Mouse (Mus musculus) intestine, embryonic 15.5 days (tissue): Measurements from ENCODE around the gene Mmrn2. TPM values are rescaled to one million over a fixed set of nuclear protein-coding genes. Genes with fewer than 3 reads are reported as not detected.

Experiments used
- ATAC-seq: fragments of 200-750 bp; cut with Nextera tagmentation; 2 replicates; pipeline ENCODE4 v1.8.0; 2017; ENCODE audit warnings: moderate TSS enrichment, moderate library complexity
- H3K27ac ChIP-seq: fragments of 300-500 bp; sonication (generic); 2 replicates; pipeline ENCODE4 v1.5.1; 2015; ENCODE audit warnings: mild to moderate bottlenecking, inconsistent platforms
- H3K27me3 ChIP-seq: fragments of 300-500 bp; sonication (generic); replicated peaks from 2 replicates; pipeline ENCODE4 v1.6.1; 2015; ENCODE audit warnings: inconsistent platforms
- H3K36me3 ChIP-seq: fragments of 300-500 bp; sonication (generic); 2 replicates; pipeline ENCODE4 v1.6.1; 2015; ENCODE audit warnings: inconsistent platforms
- H3K4me1 ChIP-seq: fragments of 300-500 bp; sonication (generic); replicated peaks from 2 replicates; pipeline ENCODE4 v1.6.1; 2015; ENCODE audit warnings: inconsistent platforms
- H3K4me2 ChIP-seq: fragments of 300-500 bp; sonication (generic); replicated peaks from 2 replicates; pipeline ENCODE4 v1.6.1; 2015; ENCODE audit warnings: mild to moderate bottlenecking, inconsistent platforms
- H3K4me3 ChIP-seq: fragments of 300-500 bp; sonication (generic); replicated peaks from 2 replicates; pipeline ENCODE4 v1.5.1; 2015; ENCODE audit warnings: inconsistent platforms
- H3K9ac ChIP-seq: fragments of 300-500 bp; sonication (generic); 2 replicates; pipeline ENCODE4 v1.6.1; 2015; ENCODE audit warnings: inconsistent platforms
- H3K9me3 ChIP-seq: fragments of 300-500 bp; sonication (generic); 2 replicates; pipeline ENCODE4 v1.6.1; 2016; ENCODE audit warnings: inconsistent platforms
- WGBS: fragments of 180-500 bp; shearing (Covaris S2); methylation state at CpG from one replicate; pipeline ENCODE4 v1.1.7; 2015; 5-methylcytosine and 5-hydroxymethylcytosine counted together
- polyA plus RNA-seq: library from polyadenylated mRNA; unstranded; fragments of >200 nt; fragmentation: Nextera tagmentation; extraction: Ambion mirVana; gene quantifications from 2 replicates; pipeline ENCODE4 v1.2.1, GENCODE M21; 2015

Gene Mmrn2
- polyA plus RNA-seq, 1 experiment from 2014 or later, result 7.9 TPM

- Histone ChIP-seq H3K4me2 (no peak overlapping the region), H3K4me1 (no peaks in the 10 kb centered on the region)
- ATAC-seq, result peak; percentile 76
Measured at GRCm38 (mm10) chr14:34349007-34349406, 26.3 kb upstream of the Mmrn2 start.

GRCm38 (mm10) chr14:34351660-34352059, 23.6 kb upstream of the Mmrn2 start:
- Histone ChIP-seq H3K4me2 (no peak overlapping the region), H3K36me3 (no peaks in the 10 kb centered on the region), H3K27me3 (no peaks in the 10 kb centered on the region), H3K27ac (no peak overlapping the region), H3K4me1 (no peaks in the 10 kb centered on the region), H3K4me3 (no peak overlapping the region), H3K9ac (no peak overlapping the region), H3K9me3 (no peaks in the 10 kb centered on the region)
- ATAC-seq, result no peak
- 63% methylated on average over 3 of the region's 3 CpGs for WGBS

More at GRCm38 (mm10) chr14:34349007-34349406, 26.3 kb upstream of the Mmrn2 start:
- H3K4me3 ChIP-seq, result no peak overlapping the region
- 55% methylated on average over 8 of the region's 8 CpGs for WGBS
- no peaks in the 10 kb centered on the region for H3K27me3 ChIP-seq
- H3K9ac ChIP-seq, result no peak overlapping the region
- no peak overlapping the region for H3K27ac ChIP-seq
- H3K36me3 ChIP-seq, result no peaks in the 10 kb centered on the region
- H3K9me3 ChIP-seq, result no peaks in the 10 kb centered on the region

- Histone ChIP-seq H3K4me1 (no peaks in the 10 kb centered on the region), H3K9ac (no peak overlapping the region), H3K4me2 (no peak overlapping the region), H3K4me3 (no peak overlapping the region), H3K27me3 (no peaks in the 10 kb centered on the region), H3K36me3 (no peaks in the 10 kb centered on the region), H3K27ac (no peak overlapping the region), H3K9me3 (no peaks in the 10 kb centered on the region)
- no peak for ATAC-seq
- 60% methylated on average over 6 of the region's 6 CpGs for WGBS
Measured at GRCm38 (mm10) chr14:34352523-34352922, 22.7 kb upstream of the Mmrn2 start.

- no peak overlapping the region for H3K4me3 ChIP-seq
- H3K27ac ChIP-seq, result no peak overlapping the region
- no peak overlapping the region for H3K4me2 ChIP-seq
- no peaks in the 10 kb centered on the region for H3K4me1 ChIP-seq
- 89% methylated on average over 3 of the region's 3 CpGs for WGBS
- ATAC-seq, result no peak
- H3K27me3 ChIP-seq, result no peaks in the 10 kb centered on the region
- H3K9me3 ChIP-seq, result no peaks in the 10 kb centered on the region
- no peaks in the 10 kb centered on the region for H3K36me3 ChIP-seq
- no peak overlapping the region for H3K9ac ChIP-seq
Measured at GRCm38 (mm10) chr14:34353326-34353725, 21.9 kb upstream of the Mmrn2 start.

GRCm38 (mm10) chr14:34354456-34354855, 20.8 kb upstream of the Mmrn2 start:
- Histone ChIP-seq H3K9ac (no peak overlapping the region), H3K4me1 (no peaks in the 10 kb centered on the region), H3K4me3 (no peak overlapping the region), H3K27me3 (no peaks in the 10 kb centered on the region), H3K4me2 (no peak overlapping the region), H3K27ac (no peak overlapping the region), H3K9me3 (no peaks in the 10 kb centered on the region), H3K36me3 (no peaks in the 10 kb centered on the region)
- ATAC-seq, result no peak
- 76% methylated on average over 4 of the region's 4 CpGs for WGBS

- no peak within 1 kb of the TSS for H3K4me3 ChIP-seq
- H3K27ac ChIP-seq, result no peak within 1 kb of the TSS
- H3K36me3 ChIP-seq, result no peaks in the 10 kb centered on the region
- H3K4me2 ChIP-seq, result no peak within 1 kb of the TSS
- H3K9ac ChIP-seq, result no peak within 1 kb of the TSS
- no peaks in the 10 kb centered on the region for H3K27me3 ChIP-seq
- 71% methylated on average over 6 of the region's 6 CpGs for WGBS
- H3K9me3 ChIP-seq, result no peaks in the 10 kb centered on the region
- H3K4me1 ChIP-seq, result no peaks in the 10 kb centered on the region
- ATAC-seq, result no peak
Measured at GRCm38 (mm10) chr14:34355301-34355700, 20.0 kb upstream of the Mmrn2 start, which contains the start of gene Fam25c. TSS of gene Fam25c (minus strand) at chr14:34355433.

GRCm38 (mm10) chr14:34357671-34358455, 17.4 kb upstream of the Mmrn2 start:
- H3K36me3 ChIP-seq, result no peaks in the 10 kb centered on the region
- H3K9ac ChIP-seq, result no peak overlapping the region
- no peaks in the 10 kb centered on the region for H3K9me3 ChIP-seq
- no peak overlapping the region for H3K4me3 ChIP-seq
- no peak overlapping the region for H3K4me2 ChIP-seq
- H3K4me1 ChIP-seq, result 0 out of 2 replicates have a peak, but pooled peaks cover 4% of the 10 kb centered on the region
- no peaks in the 10 kb centered on the region for H3K27me3 ChIP-seq
- H3K27ac ChIP-seq, result no peak overlapping the region
- no peak for ATAC-seq
- WGBS, result 72% methylated on average over 7 of the region's 7 CpGs

GRCm38 (mm10) chr14:34359676-34360244, 15.5 kb upstream of the Mmrn2 start:
- H3K27ac ChIP-seq, result no peak overlapping the region
- H3K9me3 ChIP-seq, result no peaks in the 10 kb centered on the region
- 49% methylated on average over 5 of the region's 5 CpGs for WGBS
- no peaks in the 10 kb centered on the region for H3K27me3 ChIP-seq
- H3K9ac ChIP-seq, result no peak overlapping the region
- H3K4me2 ChIP-seq, result no peak overlapping the region
- no peak overlapping the region for H3K4me3 ChIP-seq
- peaks cover 13% of the 10 kb centered on the region for H3K4me1 ChIP-seq
- H3K36me3 ChIP-seq, result no peaks in the 10 kb centered on the region
- ATAC-seq, result no peak

- 41% methylated on average over 6 of the region's 6 CpGs for WGBS
- Histone ChIP-seq H3K9ac (no peak overlapping the region), H3K4me2 (no peak overlapping the region), H3K27ac (no peak overlapping the region), H3K4me1 (peaks cover 13% of the 10 kb centered on the region), H3K9me3 (no peaks in the 10 kb centered on the region), H3K36me3 (no peaks in the 10 kb centered on the region), H3K27me3 (no peaks in the 10 kb centered on the region), H3K4me3 (no peak overlapping the region)
- ATAC-seq, result no peak
Measured at GRCm38 (mm10) chr14:34360251-34360650, 15.0 kb upstream of the Mmrn2 start.

GRCm38 (mm10) chr14:34362135-34362534, 13.1 kb upstream of the Mmrn2 start:
- no peak for ATAC-seq
- Histone ChIP-seq H3K9me3 (no peaks in the 10 kb centered on the region), H3K27me3 (no peaks in the 10 kb centered on the region), H3K4me3 (no peak overlapping the region), H3K4me1 (peaks cover 13% of the 10 kb centered on the region), H3K36me3 (no peaks in the 10 kb centered on the region), H3K9ac (no peak overlapping the region), H3K4me2 (no peak overlapping the region), H3K27ac (no peak overlapping the region)
- WGBS, result 44% methylated on average over 4 of the region's 4 CpGs

- no peak overlapping the region for H3K9ac ChIP-seq
- 35% methylated on average over 18 of the region's 18 CpGs for WGBS
Measured at GRCm38 (mm10) chr14:34362726-34363445, 12.4 kb upstream of the Mmrn2 start.

GRCm38 (mm10) chr14:34363490-34364253, 11.6 kb upstream of the Mmrn2 start:
- no peak overlapping the region for H3K27ac ChIP-seq

More at GRCm38 (mm10) chr14:34362726-34363445, 12.4 kb upstream of the Mmrn2 start:
- H3K27me3 ChIP-seq, result no peaks in the 10 kb centered on the region
- no peaks in the 10 kb centered on the region for H3K36me3 ChIP-seq
- no peak overlapping the region for H3K27ac ChIP-seq
- peak overlapping the region; percentile 90 for H3K4me2 ChIP-seq
- peak overlapping the region; percentile 37 for H3K4me3 ChIP-seq
- ATAC-seq, result peak; percentile 59
- H3K4me1 ChIP-seq, result peaks cover 13% of the 10 kb centered on the region
- H3K9me3 ChIP-seq, result no peaks in the 10 kb centered on the region

More at GRCm38 (mm10) chr14:34363490-34364253, 11.6 kb upstream of the Mmrn2 start:
- H3K4me2 ChIP-seq, result peak overlapping the region; percentile 90
- no peaks in the 10 kb centered on the region for H3K27me3 ChIP-seq
- ATAC-seq, result peak; percentile 93
- peak overlapping the region; percentile 46 for H3K9ac ChIP-seq
- WGBS, result 7% methylated on average over 32 of the region's 32 CpGs
- no peaks in the 10 kb centered on the region for H3K9me3 ChIP-seq
- peak overlapping the region; percentile 37 for H3K4me3 ChIP-seq
- no peaks in the 10 kb centered on the region for H3K36me3 ChIP-seq
- H3K4me1 ChIP-seq, result peaks cover 13% of the 10 kb centered on the region
